Mouse (Mus musculus): ENCODE data around the gene Nat14. TPM values are rescaled to one million over a fixed set of nuclear protein-coding genes. Genes with fewer than 3 reads are reported as not detected.

Gene Nat14
- total RNA-seq, 2 experiments from 2014 or later = 86.6 to 92.4 TPM

GRCm38 (mm10) chr7:4938456-4938855 is 16.6 kb downstream of the Nat14 start:
- intact Hi-C loops (cut with DNase I) = no loop called here
- DNase-seq (ENCODE audit: low spot score in 2 of 2) = peak in 1 of 2 experiments; percentile 70

- DNase-seq (ENCODE audit: low spot score in 2 of 2) = peak; percentile 82 to 85
- intact Hi-C loops (cut with DNase I) = loop anchor here (5.0 kb wide), 1 partner anchor 107 kb away; no protein-coding TSS in a partner anchor
Measured at GRCm38 (mm10) chr7:4940068-4940479, 18.2 kb downstream of the Nat14 start.

- intact Hi-C loops (cut with DNase I) = loop anchor here (5.0 kb wide), 1 partner anchor 105 kb away; no protein-coding TSS in a partner anchor
- no peak for DNase-seq (ENCODE audit: low spot score in 2 of 2)
Measured at GRCm38 (mm10) chr7:4942673-4943072, 20.8 kb downstream of the Nat14 start.

GRCm38 (mm10) chr7:4943223-4943815 is 21.5 kb downstream of the Nat14 start:
- DNase-seq (ENCODE audit: low spot score in 2 of 2) = peak; percentile 93 to 96
- intact Hi-C loops (cut with DNase I) = loop anchor here (5.0 kb wide), 1 partner anchor 104 kb away; no protein-coding TSS in a partner anchor

GRCm38 (mm10) chr7:4947855-4948254 is 26.0 kb downstream of the Nat14 start:
- intact Hi-C loops (cut with DNase I) = no loop called here
- DNase-seq (ENCODE audit: low spot score in 2 of 2) = no peak

- DNase-seq (ENCODE audit: low spot score in 2 of 2) = no peak
- intact Hi-C loops (cut with DNase I) = no loop called here
Measured at GRCm38 (mm10) chr7:4948386-4948785, 26.6 kb downstream of the Nat14 start.

GRCm38 (mm10) chr7:4950561-4951342 is 28.9 kb downstream of the Nat14 start:
- DNase-seq (ENCODE audit: low spot score in 2 of 2) = no peak

GRCm38 (mm10) chr7:4953815-4954445 is 32.1 kb downstream of the Nat14 start:
- DNase-seq (ENCODE audit: low spot score in 2 of 2) = no peak
- intact Hi-C loops (cut with DNase I) = no loop called here

More at GRCm38 (mm10) chr7:4950561-4951342, 28.9 kb downstream of the Nat14 start:
- intact Hi-C loops (cut with DNase I) = no loop called here

GRCm38 (mm10) chr7:4957361-4957760 is 35.5 kb downstream of the Nat14 start:
- no peak for DNase-seq (ENCODE audit: low spot score in 2 of 2)
- intact Hi-C loops (cut with DNase I) = no loop called here

- intact Hi-C loops (cut with DNase I) = no loop called here
- no peak for DNase-seq (ENCODE audit: low spot score in 2 of 2)
Measured at GRCm38 (mm10) chr7:4963527-4963926, 41.7 kb downstream of the Nat14 start.

- peak; percentile 74 to 78 for DNase-seq (ENCODE audit: low spot score in 2 of 2)
- intact Hi-C loops (cut with DNase I) = no loop called here
Measured at GRCm38 (mm10) chr7:4964272-4964671, 42.4 kb downstream of the Nat14 start, which contains the start of gene Sbk2. TSS of gene Sbk2 (minus strand) at chr7:4964406.

GRCm38 (mm10) chr7:4964988-4965387 is 43.2 kb downstream of the Nat14 start:
- no peak for DNase-seq (ENCODE audit: low spot score in 2 of 2)
- intact Hi-C loops (cut with DNase I) = no loop called here

GRCm38 (mm10) chr7:4971068-4971467 is 49.2 kb downstream of the Nat14 start, which contains the start of gene Sbk3:
TSS of gene Sbk3 (minus strand) at chr7:4971168.
- intact Hi-C loops (cut with DNase I) = no loop called here

GRCm38 (mm10) chr7:4971710-4972109 is 49.9 kb downstream of the Nat14 start:
- intact Hi-C loops (cut with DNase I) = no loop called here
- no peak for DNase-seq (ENCODE audit: low spot score in 2 of 2)

More at GRCm38 (mm10) chr7:4971068-4971467, 49.2 kb downstream of the Nat14 start, which contains the start of gene Sbk3:
- DNase-seq (ENCODE audit: low spot score in 2 of 2) = no peak

GRCm38 (mm10) chr7:4972321-4973047 is 50.7 kb downstream of the Nat14 start:
- no peak for DNase-seq (ENCODE audit: low spot score in 2 of 2)

More at GRCm38 (mm10) chr7:4972321-4973047, 50.7 kb downstream of the Nat14 start:
- intact Hi-C loops (cut with DNase I) = no loop called here

Measured in left cerebral cortex, postnatal 14 days (tissue).